Mouse (Mus musculus): ENCODE results near the gene Gm5128.
"Not testable (repeated sequence)": the region's sequence is repeated elsewhere in the genome, so short reads cannot be mapped to it uniquely, and the experiment has no call there.

The Gm5128 gene

DNA sequence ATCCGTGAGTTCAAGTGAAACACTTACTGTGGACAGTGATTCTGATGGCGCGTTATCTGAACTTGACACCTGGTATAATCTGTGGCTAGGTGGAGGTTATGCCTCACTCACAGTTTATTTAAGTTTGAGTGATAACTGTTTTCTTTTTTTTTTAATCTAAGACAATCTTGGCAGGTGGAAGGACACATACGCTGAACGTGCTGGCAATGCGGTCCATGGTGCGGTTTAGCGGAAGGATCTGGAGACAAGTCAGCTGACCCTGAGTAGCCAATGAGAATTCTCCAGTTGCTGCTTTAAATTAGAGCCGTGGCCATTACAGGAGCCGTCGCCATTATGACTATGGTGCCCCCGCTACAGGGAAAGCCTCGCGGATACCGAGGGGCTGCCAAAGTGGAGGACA lies at the start of gene Gm5128:
Gm5128 (plus strand) TSS at position 301 of the 400 bp plus-strand sequence.
- DNase-seq (ENCODE audit: low spot score) = not testable (repeated sequence)

- DNase-seq (ENCODE audit: low spot score) = not testable (repeated sequence)
These were observed 12.4 kb upstream of the Gm5128 start for GRCm38 (mm10) chrX:135360685-135361084.

- not testable (repeated sequence) for DNase-seq (ENCODE audit: low spot score)
These were observed 11.1 kb upstream of the Gm5128 start for GRCm38 (mm10) chrX:135361943-135362342.

DNA sequence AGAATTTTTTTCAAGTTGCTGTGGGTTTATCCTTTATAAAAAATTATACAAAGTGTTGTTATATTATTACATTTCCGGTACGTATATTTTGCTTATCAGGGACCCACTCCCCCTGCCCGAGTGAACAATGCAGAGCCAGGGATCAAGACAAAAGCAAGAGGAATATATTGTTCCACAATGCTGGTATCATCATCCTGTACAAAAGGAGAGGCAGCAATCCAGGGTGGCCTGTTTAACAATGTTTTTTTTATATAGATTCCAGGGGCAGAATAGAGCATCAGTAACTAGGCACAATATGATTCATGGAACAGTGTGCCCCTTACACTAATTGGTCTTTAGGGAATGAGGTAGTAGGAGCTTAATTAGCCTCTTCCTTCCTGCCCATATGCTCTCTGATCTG lies 30.5 kb downstream of the Gm5128 start:
- DNase-seq (ENCODE audit: low spot score) = not testable (repeated sequence)

DNA sequence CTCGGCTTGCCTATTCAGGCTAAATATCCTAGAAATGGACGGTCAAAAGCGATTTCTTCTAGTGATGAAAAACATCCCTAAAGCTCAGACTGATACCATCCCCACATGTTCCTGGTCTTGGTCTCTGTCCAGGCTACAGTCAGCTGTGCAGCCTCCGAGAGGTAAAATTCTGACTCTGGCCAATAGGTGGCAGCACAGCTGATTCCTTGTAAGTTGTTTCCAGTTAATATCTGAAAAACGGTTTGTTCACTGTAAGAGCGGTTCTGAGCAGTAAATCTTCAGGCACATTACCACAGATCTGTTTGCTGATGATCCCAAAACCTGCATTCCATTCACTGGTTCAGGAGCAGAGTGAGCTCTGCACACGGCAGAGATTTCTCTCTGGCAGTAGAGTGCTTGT lies 48.1 kb downstream of the Gm5128 start:
- not testable (repeated sequence) for DNase-seq (ENCODE audit: low spot score)

DNA sequence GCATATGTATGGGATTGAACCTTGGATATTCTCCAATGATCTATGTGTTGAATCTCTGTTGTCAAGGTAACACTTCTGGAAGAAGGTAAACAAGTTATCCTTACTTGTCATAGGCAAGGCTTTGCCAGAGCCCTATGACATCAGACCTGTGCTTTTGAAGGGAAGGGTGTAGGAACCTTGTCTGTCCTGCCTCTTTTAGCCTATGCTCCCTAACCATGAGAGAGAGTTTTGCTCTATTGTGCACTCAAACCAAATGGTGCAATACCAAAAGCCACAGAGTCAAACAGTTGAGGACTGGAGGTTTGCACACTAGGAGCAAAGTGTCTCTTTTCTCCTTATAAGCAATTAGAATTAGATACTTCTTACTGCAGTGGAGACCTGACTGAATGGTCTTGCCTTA lies 48.7 kb downstream of the Gm5128 start:
- not testable (repeated sequence) for DNase-seq (ENCODE audit: low spot score)

- not testable (repeated sequence) for DNase-seq (ENCODE audit: low spot score)
These were observed 49.4 kb downstream of the Gm5128 start for GRCm38 (mm10) chrX:135422473-135422872.

All from urinary bladder, postnatal 14 days (tissue).